Mouse (Mus musculus) layer of hippocampus, postnatal 25 days (tissue): Measurements from ENCODE around the gene Diexf. TPM values are rescaled to one million over a fixed set of nuclear protein-coding genes. Genes with fewer than 3 reads are reported as not detected.
A peak's percentile ranks its signal among the peaks of the same experiment; 100 is the strongest.

Experiments
- DNase-seq, 2 experiments: peaks; one replicate each; pipeline ENCODE4 v3.0.0; 2022; ENCODE audit warnings: mixed read lengths in 2 of 2, low spot score in 1 of 2; ENCODE audit errors: extremely low spot score in 1 of 2
- total RNA-seq, 2 experiments: library from RNA; stranded (reverse); gene quantifications; 2 replicates each; pipeline ENCODE4 v1.2.3; 2021

Gene Diexf
- total RNA-seq, 2 experiments from 2014 or later = 22.4 to 26.1 TPM

DNA sequence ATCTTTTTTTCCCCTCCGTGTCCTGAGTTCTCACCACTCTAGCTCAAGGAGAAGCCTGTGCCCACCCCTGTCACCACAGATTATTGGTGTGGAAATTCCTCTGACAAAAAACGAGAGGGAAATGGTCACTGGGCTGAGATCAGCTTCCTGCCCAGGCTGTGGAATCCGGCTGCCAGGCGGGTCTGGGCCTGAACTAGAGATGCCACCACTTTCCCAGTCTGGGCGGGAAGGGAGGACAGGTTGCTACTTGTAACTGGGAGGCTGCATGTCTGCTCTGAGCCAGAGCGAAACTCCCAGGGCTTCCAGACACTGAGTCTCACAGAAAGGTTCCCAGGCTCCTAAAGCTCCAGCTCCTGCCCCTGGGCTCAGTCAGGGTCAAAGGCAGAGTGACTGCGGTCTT lies 11.0 kb upstream of the Diexf start:
- DNase-seq = no peak

- DNase-seq = no peak
Measured at GRCm38 (mm10) chr1:193138669-193139068, 8.6 kb upstream of the Diexf start.

GRCm38 (mm10) chr1:193138087-193138486 lies 8.0 kb upstream of the Diexf start:
- no peak for DNase-seq

DNA sequence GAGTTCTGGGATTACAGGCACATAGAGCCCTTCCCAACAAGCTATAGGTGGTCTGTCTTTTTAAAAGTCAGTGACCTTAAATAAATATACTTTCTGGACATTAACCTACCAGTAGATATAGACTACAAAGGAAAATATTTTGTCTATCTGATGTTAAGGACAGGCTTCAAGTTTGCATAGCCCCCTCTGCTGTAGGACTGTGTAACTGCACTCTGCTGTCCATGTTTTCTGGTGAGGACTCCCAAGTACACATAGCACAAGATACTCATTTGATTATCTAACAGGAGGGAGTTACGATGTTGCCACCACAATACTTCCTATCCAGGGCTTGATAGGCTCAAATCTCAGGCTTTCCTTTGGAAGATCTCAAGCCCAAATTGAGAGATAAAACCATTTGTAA lies 3.7 kb upstream of the Diexf start:
- DNase-seq = no peak

DNA sequence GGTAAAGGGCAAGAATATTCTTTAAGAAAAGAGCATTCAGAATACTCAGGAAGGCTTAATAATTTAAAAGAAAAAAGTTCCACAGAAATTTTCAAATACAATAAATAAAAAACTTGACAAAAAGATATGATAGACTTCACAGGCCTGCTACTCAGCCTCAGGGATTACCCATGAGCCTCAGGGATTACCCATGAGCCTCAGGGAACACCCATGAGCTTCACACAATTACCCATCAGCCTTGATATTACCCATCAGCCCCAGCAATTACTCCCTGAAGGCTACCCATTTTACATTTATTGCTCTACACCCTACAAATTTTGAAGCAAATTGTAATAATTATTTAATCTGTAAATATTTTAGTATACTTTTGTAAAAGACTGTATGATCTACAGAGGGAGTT lies 2.3 kb upstream of the Diexf start:
- no peak for DNase-seq

DNA sequence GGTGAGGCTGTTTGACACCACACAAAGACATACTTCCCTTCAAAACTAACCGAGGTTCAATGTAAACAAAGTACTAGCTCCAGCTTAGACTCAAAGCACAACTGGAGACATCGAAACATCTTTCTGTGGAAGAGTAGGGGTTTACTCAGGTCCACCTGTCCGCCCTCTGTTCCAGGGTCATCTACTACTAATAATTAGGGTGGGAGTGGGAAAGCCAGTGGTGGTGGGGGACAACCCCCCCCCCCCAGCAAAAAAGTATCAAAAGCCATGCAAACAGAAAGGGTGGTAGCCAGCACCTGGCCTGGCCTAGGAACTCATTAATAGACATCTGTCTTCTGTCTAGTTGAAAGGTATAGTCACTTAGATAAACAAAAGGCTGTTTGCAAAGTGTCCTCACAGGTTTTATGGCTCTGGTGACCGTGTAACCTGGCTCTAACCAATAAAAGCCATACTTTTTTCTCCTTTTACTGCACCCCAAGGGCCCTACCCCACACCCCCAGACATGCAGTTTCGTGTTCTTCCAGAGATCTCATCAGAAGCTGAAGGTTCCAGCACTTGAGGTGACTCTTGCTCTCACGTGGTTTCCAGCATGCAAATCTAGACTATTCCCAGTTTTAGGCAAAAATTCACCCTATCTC lies 1.4 kb upstream of the Diexf start:
- no peak for DNase-seq

GRCm38 (mm10) chr1:193130839-193131238 lies 767 bp upstream of the Diexf start:
- DNase-seq = no peak

DNA sequence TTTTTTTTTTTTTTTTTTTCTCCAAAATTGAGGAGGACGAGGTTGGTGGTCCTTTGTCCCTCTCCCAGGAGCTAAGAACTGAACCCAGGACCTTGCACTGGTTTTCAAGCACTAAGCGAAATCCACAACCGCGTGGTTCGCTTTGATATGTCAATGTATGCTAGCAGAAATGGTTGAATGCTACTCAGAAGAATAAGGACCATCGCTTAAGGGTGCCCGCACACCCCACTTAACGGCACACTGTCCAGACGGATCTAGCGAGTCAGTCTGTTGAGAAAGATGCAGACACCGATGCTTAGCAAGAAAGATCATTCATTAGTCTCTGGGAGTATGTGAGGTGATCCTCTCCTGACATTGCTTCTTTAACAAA lies 369 bp upstream of the Diexf start:
- no peak for DNase-seq

GRCm38 (mm10) chr1:193129321-193129720 lies 751 bp downstream of the Diexf start:
- DNase-seq = no peak

DNA sequence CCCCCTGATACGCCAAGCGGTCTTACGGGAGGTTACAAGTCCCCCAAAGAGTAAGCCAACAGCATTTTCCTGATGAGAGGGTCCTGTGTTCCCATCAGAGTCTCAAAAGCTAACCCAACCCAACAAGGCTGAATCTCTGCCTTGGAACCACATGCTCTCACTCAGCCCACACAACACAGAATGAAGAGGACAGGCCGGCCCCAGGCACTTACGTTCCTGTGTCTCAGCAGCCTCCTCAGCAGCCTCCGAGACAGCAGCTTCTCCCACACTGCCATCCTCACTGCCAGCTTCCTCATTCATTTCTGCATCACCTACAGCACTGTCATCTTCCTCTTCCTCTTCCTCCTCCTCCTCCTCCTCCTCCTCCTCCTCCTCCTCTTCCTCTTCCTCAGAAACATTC lies 2.0 kb downstream of the Diexf start:
- no peak for DNase-seq

DNA sequence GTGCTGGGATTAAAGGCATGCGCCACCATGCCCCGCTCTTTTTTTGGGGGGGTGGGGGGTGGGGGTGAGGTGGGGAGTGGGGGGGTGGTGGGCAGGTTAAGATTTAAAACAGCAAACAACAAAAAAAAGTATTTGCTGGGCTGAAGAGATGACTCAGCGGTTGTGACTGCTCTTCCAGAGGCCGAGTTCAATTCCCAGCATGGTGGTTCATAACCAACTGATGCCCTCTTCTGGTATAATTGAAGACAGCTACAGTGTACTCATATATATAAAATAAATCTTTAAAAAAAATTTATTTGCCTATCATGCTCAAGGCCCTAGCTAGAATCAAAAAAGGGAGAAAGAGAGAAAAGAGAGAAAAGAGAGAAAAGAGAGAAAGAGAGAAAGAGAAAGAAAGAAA lies 4.2 kb downstream of the Diexf start:
- DNase-seq = no peak

DNA sequence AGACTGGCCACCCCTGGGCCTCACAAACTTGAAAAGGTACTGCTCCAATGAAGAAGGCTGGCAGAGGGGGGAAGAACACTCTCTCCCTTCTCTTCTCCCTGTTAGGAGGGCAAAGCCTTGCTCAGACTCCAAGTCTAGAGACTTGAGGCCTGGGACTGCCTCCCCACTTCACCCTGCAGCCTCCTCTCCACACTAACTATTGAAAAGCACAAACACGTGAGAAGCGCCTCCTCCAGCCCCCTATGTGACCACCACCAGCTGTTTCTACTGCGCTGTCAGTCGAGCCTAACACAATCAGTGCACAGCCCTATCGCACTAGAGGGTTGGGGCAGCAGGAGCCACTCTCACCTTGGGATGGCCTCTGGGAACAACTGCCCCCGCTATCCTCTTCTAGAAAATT lies 6.8 kb downstream of the Diexf start:
- no peak for DNase-seq

- no peak for DNase-seq
Measured at GRCm38 (mm10) chr1:193122793-193123192, 7.3 kb downstream of the Diexf start.

GRCm38 (mm10) chr1:193112093-193112492 lies 18.0 kb downstream of the Diexf start:
- no peak for DNase-seq

DNA sequence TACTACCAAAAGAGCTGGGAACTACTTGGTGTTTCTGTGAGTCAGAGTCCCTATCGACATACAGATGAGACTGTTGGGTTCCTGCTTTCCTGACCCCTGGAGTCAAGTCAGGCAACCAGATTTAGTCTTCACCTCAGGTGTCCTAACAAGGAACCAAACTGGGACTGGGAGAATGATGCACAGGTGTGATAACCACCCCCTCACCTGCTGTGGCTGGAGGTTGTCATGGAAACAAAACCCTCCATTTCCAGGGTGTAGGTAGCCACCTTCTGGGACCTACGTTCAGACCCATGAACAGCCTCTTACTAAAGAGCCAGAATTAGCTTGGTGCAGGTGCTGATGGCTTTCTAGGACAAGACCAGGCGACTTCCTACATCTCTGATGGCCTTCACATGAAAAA lies 27.1 kb downstream of the Diexf start:
- no peak for DNase-seq

GRCm38 (mm10) chr1:193102556-193102955 lies 27.5 kb downstream of the Diexf start:
- no peak for DNase-seq

DNA sequence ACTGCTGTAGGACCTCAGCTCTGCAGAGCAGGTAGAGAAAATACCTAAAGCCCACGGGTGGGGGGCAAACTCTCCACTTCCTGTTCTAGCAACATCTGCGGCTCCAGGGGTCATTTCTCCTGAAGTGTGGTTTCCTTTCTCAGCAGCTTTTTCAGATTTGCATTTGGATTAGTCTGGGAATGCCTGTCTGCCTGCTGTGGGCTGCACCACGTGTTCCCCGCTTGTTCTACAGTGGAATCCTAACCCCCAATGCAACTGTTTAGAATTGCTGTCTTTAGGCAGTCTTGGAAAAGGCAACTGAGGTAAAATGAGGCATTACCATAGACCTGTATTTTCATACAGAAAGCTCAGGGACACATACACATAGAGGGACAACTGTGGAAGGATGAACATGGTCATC lies 28.0 kb downstream of the Diexf start:
- DNase-seq = no peak

DNA sequence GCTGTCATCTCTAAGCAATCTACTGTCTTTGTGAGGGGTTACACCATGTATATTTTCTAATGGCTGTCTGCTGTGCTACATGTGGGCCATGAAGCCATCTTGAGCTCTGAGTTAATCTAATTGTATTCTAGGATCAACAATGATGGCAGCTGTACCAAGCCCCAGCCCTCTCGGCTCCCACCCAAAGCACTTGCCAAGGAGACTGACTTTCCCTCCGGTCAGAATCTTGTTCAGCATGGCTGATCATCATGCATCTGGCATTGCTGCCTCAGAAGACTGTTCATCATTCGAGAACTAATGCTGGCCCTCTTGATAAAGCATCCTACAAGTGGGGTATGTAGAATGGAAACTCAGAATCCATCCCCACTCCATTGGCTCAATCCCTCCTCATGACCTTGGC lies 31.1 kb downstream of the Diexf start:
- DNase-seq = no peak

- DNase-seq = no peak
Measured at GRCm38 (mm10) chr1:193093596-193093995, 36.5 kb downstream of the Diexf start.

DNA sequence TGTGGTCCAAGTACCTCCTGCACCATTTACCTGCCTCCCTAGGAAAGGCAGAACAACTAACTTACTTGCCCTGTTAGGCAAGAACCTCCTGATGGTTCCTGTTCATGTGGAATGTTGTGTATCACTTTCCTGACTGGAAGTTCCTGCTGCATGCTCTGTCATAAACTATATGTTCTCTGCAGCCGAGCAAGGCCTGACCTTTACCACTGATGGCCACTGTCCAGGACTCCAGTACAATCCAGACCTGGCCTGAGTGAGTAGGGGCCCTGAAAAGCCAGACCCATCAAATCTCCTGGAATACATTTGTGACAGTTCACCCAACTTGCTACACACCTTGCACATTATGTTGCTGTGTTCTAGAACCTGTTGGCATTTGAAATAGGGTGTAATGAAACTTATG lies 37.3 kb downstream of the Diexf start:
- no peak for DNase-seq

DNA sequence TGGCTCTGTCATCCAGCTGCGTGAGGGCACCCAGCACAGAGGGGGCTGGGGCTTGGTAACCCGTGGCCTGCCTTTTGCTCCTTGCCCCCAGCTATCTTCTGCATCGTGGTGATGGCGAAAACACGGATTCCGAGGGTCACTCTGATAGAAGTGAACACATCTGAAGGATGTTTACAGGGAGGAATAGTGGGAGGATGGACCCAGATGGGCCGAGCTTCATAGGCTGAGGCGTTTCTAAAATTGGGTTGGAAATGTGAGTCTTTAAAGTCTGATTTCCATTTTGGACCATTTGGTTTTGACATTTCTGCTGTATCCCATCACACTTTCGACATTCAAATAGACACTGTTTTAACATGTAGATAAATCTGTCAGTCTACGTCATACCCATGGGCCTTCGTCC lies 39.2 kb downstream of the Diexf start:
- DNase-seq = no peak

DNA sequence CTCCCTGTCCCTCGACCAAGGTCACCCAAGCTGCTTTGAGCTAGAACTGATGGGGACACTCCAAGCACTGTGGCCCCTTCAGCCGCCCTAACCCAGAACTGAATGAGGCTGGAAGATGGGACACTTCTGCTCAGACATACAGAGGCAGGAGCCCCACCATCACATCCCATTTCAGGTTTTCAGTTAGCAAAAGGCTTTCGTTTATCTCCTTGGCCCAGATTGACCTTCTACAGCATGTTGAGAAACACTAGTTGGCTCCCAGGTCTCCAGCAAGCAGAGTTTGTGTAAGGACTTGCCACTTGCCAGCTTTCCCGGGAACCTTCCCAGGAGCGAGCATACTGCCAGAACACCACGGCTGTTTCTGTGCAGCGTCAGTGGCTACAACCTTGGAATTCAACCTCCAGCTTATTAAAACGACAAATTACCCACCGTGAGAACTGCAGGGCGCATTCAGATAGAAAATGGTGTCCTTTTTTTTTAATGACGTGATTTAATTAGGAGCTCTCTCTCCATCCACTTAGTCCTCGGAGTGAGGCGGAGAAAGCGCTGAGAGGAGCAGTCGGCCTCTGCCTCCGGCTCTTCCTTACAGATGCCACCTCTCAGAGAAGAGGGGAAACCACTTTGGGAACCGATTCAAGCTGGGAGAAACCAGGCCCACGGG lies 39.7 kb downstream of the Diexf start:
- DNase-seq = peak in 1 of 2 experiments; percentile 41

GRCm38 (mm10) chr1:193089683-193090082 lies 40.4 kb downstream of the Diexf start:
- no peak for DNase-seq
